Mouse (Mus musculus) embryonic facial prominence, embryonic 13.5 days (tissue): ENCODE measurements around the gene Galnt6. TPM values are rescaled to one million over a fixed set of nuclear protein-coding genes. Genes with fewer than 3 reads are reported as not detected.
A peak's percentile ranks its signal among the peaks of the same experiment; 100 is the strongest.

Experiments used
- ATAC-seq: fragments of 200-750 bp; cut with Nextera tagmentation; 2 replicates; pipeline ENCODE4 v1.8.0; 2017; ENCODE audit warnings: low read depth; ENCODE audit not compliant: insufficient number of reproducible peaks, insufficient read depth, low FRiP score, low TSS enrichment
- H3K27ac ChIP-seq: fragments of 300-500 bp; sonication (generic); 2 replicates; pipeline ENCODE4 v1.5.1; 2015; ENCODE audit warnings: moderate library complexity, mild to moderate bottlenecking, inconsistent platforms
- H3K27me3 ChIP-seq: fragments of 300-500 bp; sonication (generic); 2 replicates; pipeline ENCODE4 v1.6.1; 2015; ENCODE audit warnings: mild to moderate bottlenecking, inconsistent platforms
- H3K36me3 ChIP-seq: fragments of 300-500 bp; sonication (generic); 2 replicates; pipeline ENCODE4 v1.6.1; 2015; ENCODE audit warnings: mild to moderate bottlenecking, inconsistent platforms
- H3K4me1 ChIP-seq: fragments of 300-500 bp; sonication (generic); 2 replicates; pipeline ENCODE4 v1.6.1; 2015; ENCODE audit warnings: inconsistent platforms
- H3K4me2 ChIP-seq: fragments of 300-500 bp; sonication (generic); 2 replicates; pipeline ENCODE4 v1.6.1; 2015; ENCODE audit warnings: moderate library complexity, mild to moderate bottlenecking, inconsistent platforms
- H3K4me3 ChIP-seq: fragments of 300-500 bp; sonication (generic); 2 replicates; pipeline ENCODE4 v1.5.1; 2015; ENCODE audit warnings: mild to moderate bottlenecking, inconsistent platforms
- H3K9ac ChIP-seq: fragments of 300-500 bp; sonication (generic); 2 replicates; pipeline ENCODE4 v1.6.1; 2015; ENCODE audit warnings: mild to moderate bottlenecking, inconsistent platforms
- H3K9me3 ChIP-seq: fragments of 300-500 bp; sonication (generic); 2 replicates; pipeline ENCODE4 v1.6.1; 2016; ENCODE audit warnings: inconsistent platforms
- WGBS: fragments of 180-500 bp; shearing (Covaris S2); methylation state at CpG from one replicate; pipeline ENCODE4 v1.1.7; 2015; ENCODE audit warnings: mixed read lengths; 5-methylcytosine and 5-hydroxymethylcytosine counted together
- polyA plus RNA-seq: library from polyadenylated mRNA; unstranded; fragments of >200 nt; fragmentation: Nextera tagmentation; extraction: Ambion mirVana; gene quantifications from 2 replicates; pipeline ENCODE4 v1.2.1, GENCODE M21; 2015

Galnt6 gene
- polyA plus RNA-seq, 1 experiment from 2014 or later = 1.3 TPM

DNA sequence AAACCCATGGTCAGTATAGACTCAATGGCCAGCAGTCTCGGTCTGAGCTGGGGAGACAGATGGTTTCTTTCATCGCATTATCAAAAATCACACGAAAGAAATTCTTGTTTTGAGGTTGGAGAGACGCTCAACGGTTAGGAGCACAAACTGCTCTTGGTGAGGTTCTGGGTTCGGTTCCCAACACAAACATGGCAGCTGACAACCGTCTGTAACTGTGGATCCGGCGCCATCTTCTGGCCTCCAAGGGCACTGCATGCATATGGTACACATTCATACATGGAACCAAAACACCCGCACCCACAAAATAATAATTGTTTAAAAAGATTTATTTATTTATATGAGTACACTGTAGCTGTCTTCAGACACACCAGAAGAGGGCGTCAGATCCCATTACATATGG lies 10.6 kb downstream of the Galnt6 start:
- Histone ChIP-seq H3K27me3 (0 out of 2 replicates have a peak, but pooled peaks cover 3% of the 10 kb centered on the region), H3K9ac (no peak overlapping the region), H3K9me3 (no peaks in the 10 kb centered on the region), H3K27ac (no peak overlapping the region), H3K4me3 (no peak overlapping the region), H3K4me2 (no peak overlapping the region), H3K4me1 (no peaks in the 10 kb centered on the region), H3K36me3 (no peaks in the 10 kb centered on the region)
- WGBS = 80% methylated on average over 11 of the region's 11 CpGs
- no peak for ATAC-seq

DNA sequence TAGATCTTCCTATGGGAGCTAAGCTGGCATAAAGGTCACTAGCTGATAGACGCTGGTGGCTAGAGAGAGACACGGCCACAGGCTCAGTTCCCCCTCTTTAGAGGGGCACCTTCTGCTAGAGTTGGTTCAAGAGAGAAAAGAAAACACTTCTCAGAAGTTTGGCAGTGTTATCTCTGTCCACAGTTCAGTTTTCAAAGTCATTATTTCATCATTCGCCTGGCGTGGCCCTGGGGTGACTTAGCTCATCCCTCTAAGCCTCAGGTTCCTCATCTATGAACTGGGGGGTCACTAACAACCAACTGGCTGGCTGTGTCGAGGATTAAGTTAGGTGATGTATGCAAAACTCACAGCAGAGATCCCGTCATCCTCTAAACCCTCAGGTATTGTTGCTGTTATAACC lies 11.2 kb downstream of the Galnt6 start:
- WGBS = 79% methylated on average over 6 of the region's 6 CpGs
- no peaks in the 10 kb centered on the region for H3K4me1 ChIP-seq
- no peaks in the 10 kb centered on the region for H3K36me3 ChIP-seq
- no peaks in the 10 kb centered on the region for H3K9me3 ChIP-seq
- no peak overlapping the region for H3K9ac ChIP-seq
- H3K27ac ChIP-seq = no peak overlapping the region
- no peak for ATAC-seq
- 0 out of 2 replicates have a peak, but pooled peaks cover 3% of the 10 kb centered on the region for H3K27me3 ChIP-seq
- H3K4me2 ChIP-seq = no peak overlapping the region
- H3K4me3 ChIP-seq = no peak overlapping the region

DNA sequence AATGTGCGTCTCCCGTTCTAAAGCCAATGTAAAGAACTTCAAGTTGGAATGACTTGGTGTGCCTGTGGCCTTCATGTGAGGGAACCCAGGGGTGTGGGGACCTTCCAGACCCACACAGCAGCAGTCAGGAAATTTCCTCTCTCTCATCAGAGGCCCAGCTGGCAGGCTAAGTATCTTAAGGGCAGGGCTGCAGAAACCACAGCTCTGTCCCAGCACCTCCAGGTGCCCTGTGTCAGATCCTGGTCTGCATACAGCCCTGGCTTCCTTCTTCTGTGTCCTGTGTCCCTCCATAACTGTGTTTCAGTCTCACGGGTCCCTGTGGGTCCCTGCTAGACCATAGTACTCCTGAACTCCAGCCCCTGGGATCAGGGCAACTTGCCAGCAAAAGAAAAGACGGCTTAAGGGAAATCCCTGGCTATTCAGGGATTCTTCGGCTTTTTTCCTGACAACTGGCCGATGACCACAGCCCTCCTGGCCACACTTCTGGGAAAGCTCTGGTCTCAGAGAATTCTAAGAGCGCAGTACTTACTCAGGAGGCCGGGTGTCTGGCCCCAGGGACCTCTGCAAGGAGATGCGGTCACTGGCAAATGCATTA lies 13.7 kb downstream of the Galnt6 start:
- no peaks in the 10 kb centered on the region for H3K36me3 ChIP-seq
- 69% methylated on average over 9 of the region's 9 CpGs for WGBS
- H3K27me3 ChIP-seq = no peaks in the 10 kb centered on the region
- H3K4me2 ChIP-seq = no peak overlapping the region
- no peaks in the 10 kb centered on the region for H3K9me3 ChIP-seq
- no peak overlapping the region for H3K4me3 ChIP-seq
- no peak overlapping the region for H3K27ac ChIP-seq
- H3K9ac ChIP-seq = no peak overlapping the region
- no peak for ATAC-seq
- H3K4me1 ChIP-seq = no peaks in the 10 kb centered on the region

DNA sequence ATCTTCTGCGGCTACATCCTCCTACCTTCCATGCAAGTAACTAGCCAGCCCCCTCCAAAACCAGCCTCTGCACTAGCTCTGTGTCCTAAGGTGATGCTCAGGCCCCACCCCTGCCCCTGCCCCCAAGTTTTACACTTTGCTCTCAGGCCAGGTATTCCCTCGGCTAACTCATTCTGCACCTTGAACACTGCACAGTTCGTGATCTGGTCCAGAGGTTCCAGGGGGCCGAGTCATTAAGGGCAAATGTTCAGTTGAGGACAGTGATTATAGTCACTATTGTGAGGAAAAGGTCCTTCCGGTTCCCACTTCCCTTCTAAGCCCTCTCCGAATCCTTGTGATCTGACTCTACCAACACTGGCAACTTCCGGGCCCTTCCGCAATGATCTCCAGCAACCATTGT lies 14.7 kb downstream of the Galnt6 start:
- no peak overlapping the region for H3K4me3 ChIP-seq
- H3K9me3 ChIP-seq = no peaks in the 10 kb centered on the region
- no peak overlapping the region for H3K9ac ChIP-seq
- H3K27me3 ChIP-seq = no peaks in the 10 kb centered on the region
- no peak overlapping the region for H3K4me2 ChIP-seq
- H3K36me3 ChIP-seq = no peaks in the 10 kb centered on the region
- no peak for ATAC-seq
- no peaks in the 10 kb centered on the region for H3K4me1 ChIP-seq
- WGBS = 90% methylated on average over 8 of the region's 8 CpGs
- no peak overlapping the region for H3K27ac ChIP-seq

DNA sequence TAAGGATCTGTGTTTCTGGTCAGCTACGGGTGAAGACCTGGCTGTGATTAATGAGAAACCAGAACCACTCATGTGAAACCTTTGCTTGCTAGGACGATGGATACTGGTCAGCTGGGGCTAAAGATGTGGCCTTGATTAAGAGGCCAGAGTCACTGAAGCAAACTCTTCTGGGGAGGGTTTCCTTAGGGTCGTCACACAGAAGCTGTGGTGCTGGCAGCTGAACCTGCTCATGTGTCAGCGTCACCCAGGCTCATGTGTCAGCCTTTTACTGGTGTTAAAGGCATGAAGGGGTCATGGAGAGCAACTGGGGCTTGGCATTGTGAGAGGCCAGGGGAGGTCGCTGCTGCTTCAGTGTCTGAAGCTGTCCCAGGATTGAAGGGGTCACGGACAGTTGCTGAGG lies 18.3 kb downstream of the Galnt6 start:
- H3K27ac ChIP-seq = no peak overlapping the region

DNA sequence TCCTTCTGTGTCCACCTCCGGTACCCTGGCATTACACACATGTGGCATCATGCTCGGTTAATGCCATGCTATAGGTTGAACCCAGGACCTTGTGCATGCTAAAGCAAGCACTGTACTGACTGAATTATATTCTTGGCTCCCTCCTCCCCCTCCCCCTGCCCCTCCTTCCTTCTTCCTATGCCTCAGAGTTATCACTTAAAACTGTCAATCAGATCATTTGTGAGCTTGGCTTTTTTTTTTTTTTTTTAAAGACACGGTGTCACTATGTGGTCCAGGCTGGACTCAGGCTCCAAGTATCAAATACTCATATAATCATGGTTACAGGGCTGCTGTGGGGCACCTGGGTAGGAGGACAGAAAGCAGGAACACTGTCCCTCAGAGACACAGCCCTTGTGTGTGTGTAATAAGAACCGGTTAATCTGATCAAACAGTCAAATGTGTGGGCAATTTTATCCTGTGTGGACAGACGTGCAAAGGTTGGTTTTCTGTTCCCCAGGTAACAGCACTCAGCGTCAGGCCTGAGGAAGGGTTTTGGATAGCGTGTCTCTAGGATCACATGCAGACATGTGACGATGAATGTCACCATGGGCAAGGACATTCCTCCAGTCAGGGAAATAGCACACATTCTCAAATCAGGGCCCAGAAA lies 20.6 kb downstream of the Galnt6 start:
- no peaks in the 10 kb centered on the region for H3K36me3 ChIP-seq
- H3K4me1 ChIP-seq = peaks cover 9% of the 10 kb centered on the region
- no peak overlapping the region for H3K4me2 ChIP-seq
- 68% methylated on average over 8 of the region's 8 CpGs for WGBS
- H3K4me3 ChIP-seq = no peak overlapping the region
- no peak overlapping the region for H3K27ac ChIP-seq
- no peak overlapping the region for H3K9ac ChIP-seq
- no peaks in the 10 kb centered on the region for H3K9me3 ChIP-seq
- peaks cover 12% of the 10 kb centered on the region for H3K27me3 ChIP-seq
- ATAC-seq = no peak

More for the DNA sequence above, 18.3 kb downstream of the Galnt6 start:
- no peaks in the 10 kb centered on the region for H3K36me3 ChIP-seq
- 54% methylated on average over 6 of the region's 6 CpGs for WGBS
- no peak overlapping the region for H3K9ac ChIP-seq
- no peaks in the 10 kb centered on the region for H3K4me1 ChIP-seq
- no peak overlapping the region for H3K4me2 ChIP-seq
- H3K9me3 ChIP-seq = no peaks in the 10 kb centered on the region
- H3K27me3 ChIP-seq = no peaks in the 10 kb centered on the region
- ATAC-seq = no peak
- no peak overlapping the region for H3K4me3 ChIP-seq

DNA sequence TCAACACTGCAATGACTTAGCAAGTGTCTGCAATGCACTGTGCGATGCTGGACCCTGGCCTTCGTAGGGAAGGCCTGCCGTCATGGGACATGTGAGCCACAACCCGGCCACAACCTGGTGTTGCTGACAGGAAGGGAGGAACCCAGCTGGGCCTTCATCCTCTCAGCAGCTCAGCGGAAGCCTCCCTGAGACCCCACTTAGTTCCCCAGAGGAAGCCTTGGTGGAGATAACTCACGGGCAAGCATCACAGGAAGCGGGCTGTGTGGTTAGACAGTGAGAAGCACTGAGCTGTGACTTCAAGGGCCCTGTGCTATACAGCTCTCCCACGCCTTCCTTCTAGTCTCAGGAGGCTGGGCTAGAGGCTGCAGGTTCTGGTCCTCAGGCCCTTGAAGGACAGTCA lies 22.9 kb downstream of the Galnt6 start:
- H3K27ac ChIP-seq = no peak overlapping the region
- no peaks in the 10 kb centered on the region for H3K36me3 ChIP-seq
- H3K27me3 ChIP-seq = peaks cover 22% of the 10 kb centered on the region
- H3K4me1 ChIP-seq = peaks cover 10% of the 10 kb centered on the region
- H3K4me3 ChIP-seq = no peak overlapping the region
- ATAC-seq = no peak
- no peak overlapping the region for H3K4me2 ChIP-seq
- H3K9ac ChIP-seq = no peak overlapping the region
- WGBS = 68% methylated on average over 8 of the region's 8 CpGs
- H3K9me3 ChIP-seq = no peaks in the 10 kb centered on the region

DNA sequence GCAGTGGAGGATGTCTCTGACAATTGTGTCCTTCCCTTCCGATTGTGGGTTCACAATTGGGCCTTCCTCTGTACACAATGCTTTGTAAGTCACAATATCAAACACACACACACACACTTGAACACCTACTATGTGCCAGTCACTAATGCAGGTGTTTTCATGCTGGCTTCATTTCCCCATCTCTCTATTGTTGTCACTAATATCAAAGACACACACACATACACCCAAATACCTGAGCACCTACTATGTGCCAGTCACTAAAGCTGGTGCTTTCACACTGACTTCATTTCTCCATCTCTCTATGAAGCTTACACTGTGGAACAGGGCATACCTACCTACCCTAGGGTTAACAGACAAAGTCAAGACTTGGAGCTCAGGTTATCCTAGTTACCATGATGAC lies 23.8 kb downstream of the Galnt6 start:
- H3K4me3 ChIP-seq = no peak overlapping the region
- H3K9ac ChIP-seq = no peak overlapping the region
- peaks cover 10% of the 10 kb centered on the region for H3K4me1 ChIP-seq
- no peak overlapping the region for H3K27ac ChIP-seq
- H3K36me3 ChIP-seq = no peaks in the 10 kb centered on the region
- H3K4me2 ChIP-seq = no peak overlapping the region
- H3K27me3 ChIP-seq = peaks cover 22% of the 10 kb centered on the region
- no peaks in the 10 kb centered on the region for H3K9me3 ChIP-seq
- WGBS = 92% methylated on average over 1 of the region's 1 CpGs
- ATAC-seq = no peak

DNA sequence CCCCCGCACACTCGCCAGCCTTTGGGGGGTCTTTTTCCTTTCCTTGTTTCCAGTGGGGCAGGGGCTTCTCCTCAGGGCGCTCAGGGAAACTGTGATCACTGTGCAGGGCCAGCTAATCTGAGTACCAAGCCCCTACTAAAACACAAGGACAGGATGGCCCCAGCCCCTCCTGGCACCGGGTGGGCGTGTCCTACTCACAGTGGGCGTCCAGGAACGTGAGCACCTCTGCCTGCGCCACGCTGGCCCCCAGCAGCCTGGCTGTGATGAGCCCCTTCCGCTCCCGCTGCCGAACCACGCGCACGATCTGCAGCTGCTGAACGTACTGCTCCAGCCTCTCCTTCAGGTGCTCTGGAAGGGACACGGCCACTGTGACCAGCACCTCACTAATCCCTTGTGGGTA lies 25.3 kb downstream of the Galnt6 start:
- WGBS = 4% methylated on average over 17 of the region's 17 CpGs
- ATAC-seq = no peak
- Histone ChIP-seq H3K9ac (peak overlapping the region; percentile 51), H3K4me2 (peak overlapping the region; percentile 53), H3K9me3 (no peaks in the 10 kb centered on the region), H3K27ac (no peak overlapping the region), H3K4me3 (peak overlapping the region; percentile 18), H3K27me3 (peaks cover 22% of the 10 kb centered on the region), H3K4me1 (peaks cover 10% of the 10 kb centered on the region), H3K36me3 (no peaks in the 10 kb centered on the region)

DNA sequence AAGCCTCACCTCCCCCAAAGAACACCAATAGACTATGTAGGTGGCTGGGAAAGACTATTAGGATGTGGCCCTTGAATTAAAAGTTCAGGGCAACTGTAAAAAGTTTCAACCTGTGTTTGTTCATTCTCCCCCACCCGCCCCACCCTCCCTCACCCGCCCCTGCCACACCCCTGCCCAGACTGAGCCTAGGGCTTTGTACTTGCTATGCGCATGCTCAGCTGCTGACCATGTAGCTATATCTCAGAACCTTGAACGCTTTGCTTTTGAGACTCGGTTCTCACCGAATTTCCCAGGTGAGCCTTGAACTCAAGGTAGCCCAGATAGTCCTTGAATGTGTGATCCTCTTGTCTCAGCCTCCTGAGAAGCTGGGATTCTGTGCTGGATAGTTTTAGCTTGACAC lies 27.3 kb downstream of the Galnt6 start:
- H3K4me3 ChIP-seq = no peak overlapping the region
- H3K9ac ChIP-seq = no peak overlapping the region
- no peak overlapping the region for H3K4me2 ChIP-seq
- H3K9me3 ChIP-seq = no peaks in the 10 kb centered on the region
- H3K27me3 ChIP-seq = peaks cover 22% of the 10 kb centered on the region
- no peaks in the 10 kb centered on the region for H3K36me3 ChIP-seq
- no peak overlapping the region for H3K27ac ChIP-seq
- H3K4me1 ChIP-seq = peaks cover 10% of the 10 kb centered on the region
- ATAC-seq = no peak
- WGBS = 77% methylated on average over 6 of the region's 6 CpGs

DNA sequence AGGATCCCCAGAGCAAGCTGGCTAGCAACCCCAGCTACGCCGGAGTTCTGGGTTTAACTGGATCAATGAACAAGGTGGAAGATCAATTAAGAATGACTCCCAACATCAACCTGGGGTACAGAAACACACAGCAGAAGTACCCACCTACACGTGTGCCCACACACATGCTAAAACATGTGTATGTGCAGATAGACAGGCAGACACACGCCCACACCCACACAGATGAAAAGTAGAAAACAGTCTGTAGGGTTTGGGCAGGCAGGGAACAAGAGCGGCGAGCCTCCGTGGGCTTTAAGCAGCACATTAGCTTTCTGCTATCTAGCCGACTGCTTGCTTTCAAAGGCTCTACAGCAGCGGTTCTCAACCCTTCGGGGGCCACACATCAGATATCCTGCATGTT lies 28.1 kb downstream of the Galnt6 start:
- Histone ChIP-seq H3K27ac (no peak overlapping the region), H3K4me1 (peaks cover 10% of the 10 kb centered on the region), H3K4me3 (no peak overlapping the region), H3K9ac (no peak overlapping the region), H3K4me2 (no peak overlapping the region), H3K36me3 (no peaks in the 10 kb centered on the region), H3K9me3 (no peaks in the 10 kb centered on the region), H3K27me3 (peaks cover 22% of the 10 kb centered on the region)
- no peak for ATAC-seq
- WGBS = 63% methylated on average over 10 of the region's 10 CpGs

DNA sequence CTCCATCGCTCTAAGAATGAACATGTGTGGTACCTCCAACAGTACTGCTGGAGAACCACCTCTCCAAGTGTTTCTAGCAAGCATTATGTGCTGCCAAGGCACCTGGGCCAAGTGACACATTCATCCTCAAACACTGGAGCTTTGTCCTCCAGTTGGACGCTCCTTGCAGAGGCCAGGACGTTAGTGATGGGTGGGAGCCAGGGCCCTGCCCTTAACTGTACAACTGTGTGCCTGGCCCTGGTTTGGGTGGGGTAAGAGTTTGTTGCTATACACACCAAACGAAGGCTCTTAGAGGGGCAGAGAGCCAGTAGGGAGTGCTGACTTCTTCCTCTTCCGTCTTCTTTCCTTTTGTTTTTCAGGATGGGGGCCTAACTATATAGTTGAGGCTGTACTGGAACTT lies 28.8 kb downstream of the Galnt6 start:
- no peak for ATAC-seq
- peaks cover 10% of the 10 kb centered on the region for H3K4me1 ChIP-seq
- no peak overlapping the region for H3K4me2 ChIP-seq
- H3K9me3 ChIP-seq = no peaks in the 10 kb centered on the region
- no peak overlapping the region for H3K27ac ChIP-seq
- H3K27me3 ChIP-seq = peaks cover 22% of the 10 kb centered on the region
- H3K36me3 ChIP-seq = no peaks in the 10 kb centered on the region
- no peak overlapping the region for H3K4me3 ChIP-seq
- no peak overlapping the region for H3K9ac ChIP-seq
- 80% methylated on average over 5 of the region's 5 CpGs for WGBS
